Mouse (Mus musculus): ENCODE data around the gene Gtf2a1. TPM values are rescaled to one million over a fixed set of nuclear protein-coding genes. Genes with fewer than 3 reads are reported as not detected.

The Gtf2a1 gene
- 26.2 TPM for polyA plus RNA-seq (2014; fragmentation: Illumina TruSeq; extraction: RNeasy Lipid Tissue Mini Kit (QIAGEN cat#74804); ENCODE audit: low read depth, low replicate concordance)

DNA sequence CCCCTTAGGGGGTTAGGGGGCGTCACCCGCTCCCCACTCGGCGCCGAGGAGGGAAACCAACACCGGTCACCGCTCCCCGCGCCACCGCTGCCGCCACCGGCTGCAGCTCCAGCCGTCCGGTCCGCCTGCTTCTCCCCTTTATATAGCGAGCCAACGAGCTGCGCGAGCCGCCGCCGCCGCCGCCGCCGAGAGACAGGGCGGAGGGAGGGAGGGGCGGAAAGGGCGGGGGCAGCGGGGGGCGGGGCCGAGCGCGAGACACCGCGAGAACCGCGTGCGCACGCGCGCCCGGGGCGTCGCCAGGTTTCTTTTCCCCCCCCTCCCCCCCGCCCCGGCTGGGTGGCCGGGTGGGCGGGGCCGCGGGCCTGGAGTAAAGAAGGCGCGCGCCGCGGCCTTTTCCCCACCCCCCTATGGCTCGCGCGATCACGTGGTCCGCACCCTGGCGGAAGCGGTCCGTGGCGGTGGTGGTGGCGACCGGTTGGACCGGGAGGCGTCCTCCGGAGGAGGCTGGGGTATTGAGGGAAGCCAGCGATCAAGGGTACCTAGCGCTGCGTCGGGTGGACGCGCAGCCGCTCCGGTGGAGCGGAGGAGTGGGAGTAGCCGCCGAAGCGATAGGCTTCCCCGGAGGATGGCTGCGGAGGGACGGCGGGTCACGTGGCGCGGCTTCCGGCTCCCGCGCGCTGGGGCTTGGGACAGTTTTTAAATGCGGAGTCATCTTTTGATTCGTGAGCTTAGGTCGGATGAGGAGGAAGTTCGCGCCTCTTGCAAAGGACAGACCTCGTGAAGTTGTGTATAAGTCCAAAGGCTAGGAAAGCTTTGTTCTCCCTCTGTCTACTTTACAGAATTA lies at the start of gene Gtf2a1:
TSS of gene Gtf2a1 (minus strand) at position 641 of the 844 bp plus-strand sequence.

Other genes with a start within 250 kb of the Gtf2a1 start
- gene Cep128, start 206.1 kb downstream of the Gtf2a1 start, polyA plus RNA-seq (2014; fragmentation: Illumina TruSeq; extraction: RNeasy Lipid Tissue Mini Kit (QIAGEN cat#74804); ENCODE audit: low read depth, low replicate concordance): 3.1 TPM
- gene Tshr, start 205.9 kb downstream of the Gtf2a1 start, polyA plus RNA-seq (2014; fragmentation: Illumina TruSeq; extraction: RNeasy Lipid Tissue Mini Kit (QIAGEN cat#74804); ENCODE audit: low read depth, low replicate concordance): 2.5 TPM
- 23.3 TPM for gene Ston2, start 197.9 kb upstream of the Gtf2a1 start, polyA plus RNA-seq (2014; fragmentation: Illumina TruSeq; extraction: RNeasy Lipid Tissue Mini Kit (QIAGEN cat#74804); ENCODE audit: low read depth, low replicate concordance)

Data from kidney, adult 10 weeks (tissue).